Mouse (Mus musculus) heart, postnatal 14 days (tissue): Measurements from ENCODE around the gene Cep68. TPM values are rescaled to one million over a fixed set of nuclear protein-coding genes. Genes with fewer than 3 reads are reported as not detected.
A peak's percentile ranks its signal among the peaks of the same experiment; 100 is the strongest.

Experiments
- DNase-seq, 2 experiments: peaks; one replicate each; pipeline ENCODE4 v3.0.0; 2021 to 2022
- intact Hi-C: fragments of 180-260 bp; cut with DNase I; formaldehyde crosslinking; loops from one replicate; pipeline ENCODE4 v1.15.1; 2025
- total RNA-seq, 2 experiments: library from RNA; stranded (reverse); gene quantifications; 2 replicates each; pipeline ENCODE4 v1.2.3; 2021

Cep68 gene
- total RNA-seq, 2 experiments from 2014 or later, result 42.1 to 48.1 TPM

DNA sequence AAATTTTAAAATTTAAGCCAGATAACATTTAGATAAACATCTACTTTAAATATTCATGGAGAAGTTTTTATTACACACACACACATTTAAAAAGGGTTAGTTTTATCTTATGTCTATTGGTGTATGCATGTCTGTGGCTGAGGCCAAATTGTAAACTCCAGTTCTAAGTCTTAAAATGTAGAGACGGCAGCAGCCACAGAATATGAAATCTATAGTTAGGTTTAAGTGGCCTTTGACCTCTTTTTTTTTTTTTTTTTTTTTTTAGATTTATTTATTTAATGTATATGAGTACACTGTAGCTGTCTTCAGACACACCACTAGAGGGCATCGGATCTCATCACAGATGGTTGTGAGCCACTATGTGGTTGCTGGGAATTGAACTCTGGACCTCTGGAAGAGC lies 41.6 kb downstream of the Cep68 start:
- intact Hi-C loops, result loop anchor here (10.0 kb wide), 1 partner anchor 283 kb away; the partner anchor contains the start of gene Spred2
- no peak for DNase-seq

- no peak for DNase-seq
- intact Hi-C loops, result loop anchor here (10.0 kb wide), 1 partner anchor 282 kb away; the partner anchor contains the start of gene Spred2
Measured at GRCm38 (mm10) chr11:20206626-20207223, 42.5 kb downstream of the Cep68 start.

DNA sequence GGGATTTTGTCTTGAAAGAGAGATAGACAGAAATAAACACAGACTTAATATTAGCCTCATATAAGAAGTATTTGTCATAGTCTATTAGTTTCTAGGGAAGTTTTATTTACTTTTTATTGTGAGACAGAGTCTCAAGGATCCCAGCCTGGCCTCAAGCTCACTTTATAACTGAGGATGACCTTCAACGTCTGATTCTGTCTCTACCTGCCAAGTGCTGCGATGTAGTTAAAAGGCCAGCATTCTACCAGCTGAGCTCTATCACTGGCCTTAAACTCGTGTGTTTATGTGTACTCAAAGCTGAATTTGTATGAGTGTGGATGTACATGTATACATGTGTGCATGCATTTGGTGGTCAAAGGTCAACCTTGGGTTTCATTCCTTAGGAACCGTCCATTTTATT lies 43.7 kb downstream of the Cep68 start:
- no peak for DNase-seq
- intact Hi-C loops, result loop anchor here (2.0 to 10.0 kb wide), 2 partner anchors 37 to 281 kb away; partner anchors contain the start of gene Spred2

DNA sequence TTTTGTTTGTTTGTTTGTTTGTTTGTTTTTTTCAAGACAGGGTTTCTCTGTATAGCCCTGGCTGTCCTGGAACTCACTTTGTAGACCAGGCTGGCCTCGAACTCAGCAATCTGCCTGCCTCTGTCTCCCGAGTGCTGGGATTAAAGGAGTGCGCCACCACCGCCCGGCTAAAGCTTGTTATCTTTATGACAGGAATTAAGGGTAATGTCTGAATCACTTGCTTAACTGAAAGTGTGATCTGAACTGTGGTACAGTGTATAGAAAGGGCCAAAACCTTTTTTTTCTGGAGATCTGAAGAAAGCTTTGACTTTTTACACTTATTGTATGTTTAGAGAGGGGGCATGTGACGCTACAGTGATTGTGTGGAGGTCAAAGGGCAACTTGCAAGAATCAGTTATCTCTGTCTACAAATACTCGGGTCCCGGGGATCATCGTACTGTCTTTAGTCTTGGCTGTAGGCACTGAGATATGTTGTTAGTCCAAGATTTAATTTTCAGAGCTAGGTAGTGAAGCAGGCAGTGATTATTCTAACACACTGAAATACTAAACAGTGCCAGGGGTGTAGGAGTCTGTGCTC lies 44.3 kb downstream of the Cep68 start:
- DNase-seq, result no peak
- intact Hi-C loops, result loop anchor here (2.0 to 10.0 kb wide), 3 partner anchors 38 to 280 kb away; partner anchors contain the start of genes Slc1a4 and Spred2

GRCm38 (mm10) chr11:20204321-20204720 lies 44.9 kb downstream of the Cep68 start:
- DNase-seq, result no peak
- intact Hi-C loops, result loop anchor here (2.0 to 10.0 kb wide), 3 partner anchors 38 to 280 kb away; partner anchors contain the start of genes Slc1a4 and Spred2

DNA sequence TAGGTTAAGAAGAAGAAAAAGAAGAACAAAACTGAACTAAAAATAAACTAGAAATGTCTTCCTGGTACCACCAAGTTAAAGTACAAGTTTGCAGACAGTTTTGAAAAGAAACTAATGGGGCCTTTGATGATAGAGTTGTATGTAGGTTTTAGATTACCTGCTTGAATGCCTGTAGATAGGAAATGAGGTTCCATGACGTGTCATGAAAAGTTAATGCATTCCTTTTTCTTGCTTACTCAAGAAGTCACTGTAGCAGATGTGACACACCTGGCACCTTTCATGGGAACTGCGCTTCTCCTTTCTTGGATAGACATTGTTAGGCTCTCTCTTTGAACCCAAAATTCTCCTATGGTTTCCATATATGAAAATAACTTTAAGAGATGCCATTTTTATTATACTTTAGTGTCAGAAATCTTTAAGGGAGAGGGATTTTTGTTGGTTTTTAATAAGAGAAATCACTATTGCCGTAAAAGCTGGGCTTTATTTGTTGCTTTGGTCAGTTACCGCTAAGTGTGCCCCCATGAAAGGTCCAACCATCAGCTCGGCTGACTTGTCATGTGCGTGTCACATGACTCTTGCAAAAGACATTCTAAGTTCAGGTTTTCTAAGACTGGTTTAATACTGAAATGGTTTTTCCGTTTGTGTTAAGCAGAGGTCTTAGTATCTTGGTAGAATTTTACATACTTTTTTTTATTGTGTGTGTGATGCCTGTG lies 46.8 kb downstream of the Cep68 start:
- intact Hi-C loops, result loop anchor here (5.0 to 10.0 kb wide), 2 partner anchors 130 to 278 kb away; partner anchors contain the start of genes Slc1a4 and Spred2
- DNase-seq, result no peak

DNA sequence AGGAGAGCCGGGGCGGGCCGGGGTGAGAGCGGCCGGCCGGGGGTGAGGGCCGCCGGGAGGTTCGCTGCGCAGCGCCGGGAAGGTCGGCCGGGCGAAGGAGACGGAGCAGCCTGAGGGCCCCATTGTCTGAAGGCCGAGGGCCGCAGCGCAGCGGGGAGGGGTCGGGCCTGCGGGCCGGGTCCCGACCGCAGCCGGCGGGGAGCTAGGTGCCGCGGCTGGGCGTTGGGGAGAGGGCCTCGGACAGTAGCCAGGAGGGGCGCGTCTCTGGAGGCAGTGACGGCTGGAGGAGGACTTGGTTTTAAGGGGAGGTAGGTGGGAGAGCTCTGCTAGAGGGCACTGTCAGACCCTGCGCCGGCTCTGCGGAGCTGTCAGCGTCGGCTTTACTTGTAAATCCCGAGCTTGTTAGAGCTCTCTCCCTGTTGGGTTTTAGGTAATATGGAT lies 47.5 kb downstream of the Cep68 start:
- intact Hi-C loops, result loop anchor here (2.0 to 10.0 kb wide), 3 partner anchors 69 to 277 kb away; partner anchors contain the start of genes Slc1a4 and Spred2
- peak; percentile 68 to 71 for DNase-seq

DNA sequence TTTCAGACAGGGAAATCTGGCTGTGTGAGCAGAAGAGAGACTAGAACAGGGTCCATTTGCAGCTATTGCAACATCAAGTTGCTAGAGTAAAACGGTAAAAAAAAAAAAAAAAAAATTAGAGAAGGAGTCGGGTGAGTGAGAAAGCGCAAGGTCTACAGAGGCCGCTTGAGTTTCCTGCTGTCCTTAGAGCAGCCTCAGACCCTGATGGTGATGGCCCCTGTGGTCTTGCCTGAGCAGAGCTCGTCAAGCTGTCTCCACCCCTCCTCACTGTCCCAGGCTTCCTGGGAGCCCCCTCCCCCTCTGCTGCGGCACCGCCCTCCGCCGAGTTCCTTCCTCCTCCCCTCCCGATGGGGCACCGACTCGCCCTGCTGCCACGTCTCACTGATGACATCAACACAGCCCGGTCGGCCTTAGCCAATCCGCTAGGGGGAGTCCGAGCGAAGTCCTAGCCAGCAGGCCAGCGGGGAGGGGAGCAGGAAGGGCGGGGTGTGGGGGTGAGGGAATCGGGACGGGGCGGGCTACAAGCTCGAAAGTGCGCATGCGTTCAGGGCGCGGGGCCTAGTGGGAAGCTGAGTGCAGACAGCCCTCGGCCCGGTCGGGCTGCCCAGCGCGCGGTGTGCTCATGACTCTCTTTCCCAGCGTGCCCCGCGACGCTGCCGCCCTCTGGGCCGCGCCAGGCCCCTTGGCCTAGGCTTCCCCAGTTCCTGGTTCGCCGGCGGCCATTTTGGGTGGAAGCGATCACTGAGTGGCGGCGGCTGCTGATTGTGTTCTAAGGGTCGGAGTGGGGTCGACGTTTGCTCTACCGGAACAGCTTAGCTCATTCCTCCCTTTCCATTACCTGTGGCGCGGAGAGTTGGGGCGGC lies 48.3 kb downstream of the Cep68 start, which contains the start of gene Rab1a:
Gene Rab1a (plus strand): TSS at position 720 of the 863 bp plus-strand sequence.
- intact Hi-C loops, result loop anchor here (2.0 to 10.0 kb wide), 3 partner anchors 68 to 276 kb away; partner anchors contain the start of genes Slc1a4 and Spred2
- DNase-seq, result peak; percentile 100

DNA sequence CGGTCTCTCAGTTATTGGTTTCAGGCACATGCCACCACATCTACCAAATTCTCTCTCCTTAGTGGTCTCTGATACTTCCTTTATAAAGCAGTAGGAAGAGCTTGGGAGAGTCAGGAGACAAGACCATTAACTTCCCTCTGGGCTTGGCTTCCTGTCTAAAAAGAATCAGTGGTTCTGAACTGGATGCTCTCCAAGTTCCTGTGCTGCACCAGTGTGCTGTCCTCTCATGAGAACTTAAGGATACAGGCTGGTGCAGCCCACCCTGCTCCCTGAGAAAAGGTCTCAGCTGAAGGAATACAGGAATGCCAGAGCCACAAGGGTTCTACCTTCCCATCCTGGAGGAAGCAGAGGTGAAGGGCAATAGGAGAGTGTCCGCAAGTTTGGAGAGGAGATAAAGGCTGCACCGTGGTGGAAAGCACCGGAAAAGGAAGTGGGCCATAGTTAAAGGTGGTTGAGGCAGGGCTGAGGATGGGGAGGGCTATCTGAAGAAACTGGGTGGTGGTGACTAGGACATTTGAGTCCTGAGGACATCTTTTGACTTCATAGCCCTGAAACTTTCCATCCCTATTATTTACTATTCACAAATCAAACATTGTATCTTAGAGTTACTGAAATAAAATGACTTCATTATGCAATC lies 56.0 kb downstream of the Cep68 start:
- peak in 1 of 2 experiments; percentile 19 for DNase-seq
- intact Hi-C loops, result no loop called here

DNA sequence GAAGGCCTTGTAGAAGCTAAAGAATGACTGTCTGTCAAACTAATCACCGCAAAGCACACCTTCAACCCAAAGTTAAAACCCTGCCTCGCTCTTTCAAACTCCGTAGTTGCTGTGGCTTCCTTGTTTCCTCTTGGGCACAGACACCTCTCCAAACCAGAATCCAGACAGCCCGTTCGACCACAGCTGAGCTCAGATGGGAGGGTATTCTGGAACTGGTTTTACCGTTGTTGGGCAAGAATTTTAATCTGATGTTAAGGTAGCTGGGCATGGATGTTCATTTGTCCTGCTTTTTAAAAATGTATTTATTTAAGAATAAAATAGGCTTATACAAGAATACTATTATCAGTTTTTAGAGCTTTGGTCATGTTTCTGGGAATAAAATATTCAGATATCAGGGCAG lies 62.0 kb downstream of the Cep68 start:
- DNase-seq, result no peak

More for the DNA sequence above, 62.0 kb downstream of the Cep68 start:
- intact Hi-C loops, result no loop called here

Other genes with a start within 250 kb of the Cep68 start
- gene Actr2, start 136.5 kb downstream of the Cep68 start, total RNA-seq, result 10 to 100 TPM; 78.3 to 85.4 TPM
- gene Rab1a, start 48.0 kb downstream of the Cep68 start, total RNA-seq, result 100 to 1,000 TPM; 134 to 141 TPM
- gene Slc1a4, start 83.3 kb upstream of the Cep68 start, total RNA-seq, result 1 to 10 TPM; 2.4 to 2.7 TPM